Mouse (Mus musculus) cerebellum, adult 8-10 months (tissue): ENCODE results near the gene Snhg11.
A peak's percentile ranks its signal among the peaks of the same experiment; 100 is the strongest.

Experiments
- DNase-seq: peaks from one replicate; pipeline ENCODE4 v3.0.0; 2022

Snhg11 gene

DNA sequence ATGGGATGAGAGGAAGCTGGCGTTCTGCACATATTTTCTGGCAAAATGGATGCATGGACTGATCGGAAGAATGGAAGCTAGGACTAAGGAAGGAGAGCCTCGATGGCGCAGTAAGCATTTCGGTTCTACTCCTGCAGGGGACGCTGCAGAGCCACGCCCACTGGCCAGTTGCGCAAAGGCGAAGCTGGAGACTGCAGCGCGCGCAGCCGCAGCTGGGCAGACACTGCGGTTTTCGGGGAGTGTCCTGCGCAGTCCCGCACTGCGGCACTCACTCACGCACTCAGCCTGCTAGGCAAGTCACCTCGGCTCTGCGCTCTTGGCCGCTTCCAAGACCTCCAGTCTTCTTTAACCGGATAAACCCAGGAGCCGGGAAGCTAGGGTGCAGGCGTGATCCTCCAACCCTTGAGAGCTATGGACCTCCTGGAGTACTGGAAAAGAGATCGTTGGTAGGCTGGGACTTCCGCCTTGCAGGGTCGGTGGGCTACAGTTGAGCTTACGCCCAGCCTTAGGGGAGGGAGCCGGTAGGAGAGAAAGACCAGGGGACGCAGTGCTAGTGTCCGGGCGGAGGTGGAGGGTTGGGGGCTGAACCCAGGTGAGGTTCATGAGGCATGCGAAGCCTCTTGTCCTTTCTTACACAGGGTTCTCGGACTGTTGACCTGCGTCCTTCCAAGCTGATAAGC, at the start of gene Snhg11:
Gene Snhg11 (plus strand): TSS at position 196 of the 680 bp plus-strand sequence.
- DNase-seq: peak; percentile 89

DNA sequence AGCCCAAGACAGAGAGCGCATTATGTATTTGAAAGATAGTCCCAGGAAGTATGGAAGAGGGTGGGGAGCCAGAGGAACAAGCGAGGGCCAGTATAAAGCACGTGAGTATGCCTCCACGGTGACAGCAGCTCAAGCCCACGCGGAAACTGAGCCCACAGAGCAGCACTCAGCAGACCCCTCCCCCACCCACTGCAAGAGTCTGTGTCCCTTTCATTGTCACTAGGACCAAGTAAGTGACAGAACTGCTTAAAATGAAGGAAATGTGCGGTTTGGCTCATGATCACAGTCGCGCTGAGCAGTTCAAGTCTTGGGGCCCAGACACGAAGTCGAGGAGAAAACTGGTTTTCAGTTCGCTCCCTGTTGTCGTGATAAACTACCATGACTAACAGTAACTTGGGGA, 41.1 kb upstream of the Snhg11 start:
- no peak for DNase-seq

- DNase-seq: no peak
Observed at GRCm38 (mm10) chr2:158337698-158338097, 37.7 kb upstream of the Snhg11 start.

DNA sequence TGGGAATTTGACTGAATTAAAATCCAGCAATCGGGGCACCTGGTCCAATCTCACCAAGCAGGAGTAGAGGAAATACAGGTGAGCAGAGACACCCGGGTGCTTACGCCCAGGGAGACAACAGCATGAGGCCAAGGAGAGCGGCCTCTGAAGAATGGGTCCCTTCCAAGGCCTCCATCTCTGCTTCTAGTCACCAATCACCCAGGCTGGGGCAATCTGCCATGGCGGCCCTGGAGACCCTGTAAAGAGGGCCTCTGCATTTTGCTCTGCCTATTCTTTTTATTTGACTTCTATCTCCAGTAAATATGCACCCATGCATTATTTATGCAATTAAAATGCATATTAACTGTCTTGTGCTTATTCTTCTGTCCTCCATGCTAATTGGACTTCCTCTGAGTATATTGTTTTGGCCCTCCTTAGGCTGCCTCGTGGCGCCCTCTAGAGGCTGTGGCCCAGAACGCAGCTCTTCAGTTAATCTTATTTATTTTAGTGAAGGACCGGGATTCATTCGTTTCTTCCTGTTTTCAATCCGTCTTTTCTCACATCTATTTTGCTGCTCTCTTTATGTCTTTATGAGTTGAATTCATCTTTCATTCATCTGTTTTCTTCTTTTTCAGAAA, 35.4 kb upstream of the Snhg11 start:
- peak; percentile 32 for DNase-seq

GRCm38 (mm10) chr2:158341324-158341723, 34.1 kb upstream of the Snhg11 start:
- no peak for DNase-seq

GRCm38 (mm10) chr2:158343495-158343894, 31.9 kb upstream of the Snhg11 start:
- no peak for DNase-seq

GRCm38 (mm10) chr2:158346467-158346866, 29.0 kb upstream of the Snhg11 start:
- DNase-seq: no peak

DNA sequence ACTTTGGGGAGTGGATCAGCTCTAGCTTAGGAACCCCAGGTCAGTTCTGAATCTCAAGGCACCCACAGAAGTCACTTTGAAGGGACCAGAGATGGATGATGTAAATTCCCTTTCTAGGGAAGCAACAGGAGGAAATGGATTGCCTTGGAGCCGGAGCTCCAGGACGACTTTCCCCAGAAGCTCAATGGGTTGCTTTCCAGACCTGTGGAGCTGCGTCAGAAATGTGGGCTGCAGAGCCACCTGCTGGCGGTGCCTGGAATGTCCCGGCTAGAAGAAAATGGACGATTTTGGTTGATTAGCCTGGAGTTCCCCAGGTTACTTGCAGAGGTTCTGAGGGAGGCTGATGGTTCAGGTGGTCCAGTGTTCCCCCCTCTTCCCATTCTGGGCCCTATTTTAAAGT, 27.6 kb upstream of the Snhg11 start:
- DNase-seq: peak; percentile 63

DNA sequence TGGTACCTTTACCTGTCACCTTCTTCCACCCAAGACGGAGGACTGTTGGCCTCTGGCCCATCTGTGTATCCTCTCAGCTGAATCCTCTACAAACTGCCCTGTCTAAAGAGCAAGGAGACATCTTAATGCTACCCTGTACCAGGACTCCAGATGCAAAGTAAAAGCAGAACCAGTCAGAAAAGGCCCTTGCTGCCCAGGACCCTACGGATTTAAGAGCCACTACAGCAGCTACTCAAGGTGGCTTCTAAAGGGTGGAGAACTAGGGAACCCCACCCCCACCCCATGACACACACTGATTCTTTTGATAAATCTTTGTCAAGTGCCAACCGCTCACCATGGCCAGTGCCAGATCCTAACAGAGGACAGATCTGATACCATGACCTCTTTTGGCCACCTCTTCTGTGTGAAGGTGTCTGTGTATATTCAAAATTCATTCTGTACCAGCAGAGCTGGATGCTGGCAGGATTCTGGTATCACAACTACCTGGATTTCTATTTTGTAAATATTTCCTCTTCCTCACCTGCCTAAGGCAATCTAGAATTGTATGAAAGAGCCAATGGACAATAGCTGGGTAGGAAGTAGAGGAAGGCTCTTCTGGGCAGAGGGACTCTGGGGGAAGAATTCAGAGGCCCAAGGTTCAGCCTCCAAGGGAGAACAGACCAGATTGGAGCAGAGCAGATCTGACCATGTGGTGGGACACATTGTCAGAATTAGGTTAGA, 22.5 kb upstream of the Snhg11 start:
- no peak for DNase-seq

- DNase-seq: no peak
Observed at GRCm38 (mm10) chr2:158354348-158355114, 20.9 kb upstream of the Snhg11 start.

DNA sequence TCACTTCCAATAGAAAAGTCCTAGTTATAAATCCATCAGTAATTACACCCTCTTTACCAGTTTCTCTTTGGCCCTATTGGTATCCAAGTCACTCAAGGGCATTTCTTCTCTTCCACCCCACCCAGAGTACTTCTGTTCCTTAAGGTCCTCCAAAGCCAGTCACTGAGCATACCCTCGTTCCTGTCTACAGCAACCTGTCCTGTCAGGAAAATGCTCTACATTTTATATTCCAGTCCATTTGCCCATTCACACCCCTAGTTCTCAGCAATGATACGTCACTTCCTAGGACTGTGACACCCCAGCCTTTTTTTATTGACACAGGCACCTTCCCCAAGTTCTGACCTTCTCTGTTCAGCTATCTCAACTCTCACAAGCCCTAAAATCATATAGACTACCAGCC, 20.2 kb upstream of the Snhg11 start:
- DNase-seq: no peak

GRCm38 (mm10) chr2:158356121-158356520, 19.3 kb upstream of the Snhg11 start:
- no peak for DNase-seq

GRCm38 (mm10) chr2:158359757-158360620, 15.4 kb upstream of the Snhg11 start:
- DNase-seq: no peak

GRCm38 (mm10) chr2:158360873-158361677, 14.4 kb upstream of the Snhg11 start:
- peak; percentile 75 for DNase-seq

DNA sequence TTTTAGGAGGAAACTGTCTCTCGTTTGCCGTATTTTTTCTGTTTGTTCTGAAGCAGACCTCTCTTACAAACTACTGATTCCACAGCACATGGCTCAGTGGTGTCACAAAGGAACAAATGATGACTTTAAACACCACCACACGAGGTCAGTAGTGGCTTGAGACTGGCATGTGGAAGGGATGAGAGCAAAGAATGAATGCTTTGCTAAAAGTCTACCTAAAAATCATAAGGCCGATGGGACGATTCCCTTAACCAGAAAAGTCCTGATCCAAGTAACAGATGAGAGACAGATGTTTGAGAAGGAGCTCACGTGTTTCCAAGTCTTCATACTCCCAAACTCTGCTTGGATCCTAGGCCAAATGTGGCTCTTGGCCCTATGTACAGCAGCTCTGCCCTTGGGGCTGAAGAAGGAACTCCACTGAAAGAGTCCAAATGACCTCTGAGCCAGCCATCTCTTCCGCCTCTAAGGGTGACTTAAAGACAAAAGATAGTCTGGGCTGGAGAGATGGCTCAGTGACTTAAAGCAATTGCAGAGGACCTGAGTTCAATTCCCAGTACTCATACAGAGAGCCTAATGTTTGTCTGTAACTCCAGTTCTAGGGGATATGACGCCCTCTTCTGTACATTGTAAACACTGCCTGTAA, 13.6 kb upstream of the Snhg11 start:
- no peak for DNase-seq

- DNase-seq: no peak
Observed at GRCm38 (mm10) chr2:158364175-158364574, 11.3 kb upstream of the Snhg11 start.

DNA sequence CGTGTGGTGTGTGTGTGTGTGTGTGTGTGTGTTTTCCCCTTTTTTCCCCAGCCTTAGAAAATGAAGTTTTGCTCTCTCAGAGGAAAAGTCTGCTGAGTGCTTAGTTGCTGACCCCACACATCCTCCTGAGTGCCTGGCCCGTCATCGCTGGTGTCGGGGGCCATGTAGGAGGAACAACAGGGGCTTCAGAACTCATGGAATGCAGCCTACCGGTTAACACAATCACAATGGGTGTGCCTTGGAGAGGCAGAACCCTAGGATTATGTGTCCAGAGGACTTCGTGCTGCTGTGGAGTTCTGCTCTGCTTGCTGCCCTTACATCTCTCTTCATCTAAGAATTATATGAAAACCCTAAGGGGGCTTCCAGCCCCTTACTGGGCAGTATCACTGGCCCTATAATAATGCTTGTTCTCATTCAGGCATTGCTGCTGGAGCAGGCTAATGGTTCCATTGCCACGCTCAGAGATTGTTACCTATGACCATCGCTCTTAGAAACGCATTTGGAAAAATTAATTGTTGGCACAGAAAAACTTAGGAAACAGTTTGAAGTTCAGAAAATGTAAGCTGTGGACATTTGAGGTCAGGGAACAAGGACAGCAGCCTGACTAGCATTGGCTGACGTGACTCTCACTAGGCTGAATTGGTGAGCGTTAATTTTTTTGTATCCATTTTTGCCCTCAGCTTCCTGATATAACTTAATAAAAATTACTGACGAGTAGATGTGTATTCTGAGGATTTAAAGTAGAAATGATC, 10.2 kb upstream of the Snhg11 start:
- no peak for DNase-seq

- DNase-seq: no peak
Observed at GRCm38 (mm10) chr2:158367654-158368053, 7.8 kb upstream of the Snhg11 start.

DNA sequence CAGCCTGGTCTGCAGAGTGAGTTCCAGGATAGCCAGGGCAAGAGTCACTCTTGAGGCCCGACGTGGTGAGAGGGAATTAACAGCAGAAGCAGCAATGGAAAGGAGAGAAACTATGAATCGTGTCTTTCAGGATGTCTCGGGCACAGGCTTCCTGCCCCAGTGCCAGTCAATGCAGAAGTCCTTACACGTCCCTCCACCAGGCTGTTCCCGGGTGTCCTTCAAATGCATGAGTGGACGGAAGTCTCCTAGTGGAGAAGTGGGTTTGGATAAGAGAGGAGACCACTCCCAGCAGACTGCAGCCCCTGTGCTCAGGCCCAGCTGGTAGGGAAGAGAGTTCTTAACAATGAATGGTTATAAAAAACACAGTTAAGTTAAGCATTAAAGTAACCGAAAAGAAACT, 7.1 kb upstream of the Snhg11 start:
- DNase-seq: no peak
